Mouse (Mus musculus): ENCODE data around the gene Herc3. TPM values are rescaled to one million over a fixed set of nuclear protein-coding genes. Genes with fewer than 3 reads are reported as not detected.
A peak's percentile ranks its signal among the peaks of the same experiment; 100 is the strongest.
"Not testable (repeated sequence)": the region's sequence is repeated elsewhere in the genome, so short reads cannot be mapped to it uniquely, and the experiment has no call there.

Herc3 gene
- polyA plus RNA-seq (2015; fragmentation: Nextera tagmentation; extraction: Ambion mirVana), result 13.8 and 14.6 TPM in 2 replicates

- Histone ChIP-seq H3K9me3 (no peaks in the 10 kb centered on the region), H3K36me3 (no peaks in the 10 kb centered on the region)
- WGBS, result under 1% methylated on average over 74 of the region's 83 CpGs
These were observed at the start of gene Herc3 for GRCm38 (mm10) chr6:58831232-58832009. Herc3 (plus strand) TSS chr6:58831465.

DNA sequence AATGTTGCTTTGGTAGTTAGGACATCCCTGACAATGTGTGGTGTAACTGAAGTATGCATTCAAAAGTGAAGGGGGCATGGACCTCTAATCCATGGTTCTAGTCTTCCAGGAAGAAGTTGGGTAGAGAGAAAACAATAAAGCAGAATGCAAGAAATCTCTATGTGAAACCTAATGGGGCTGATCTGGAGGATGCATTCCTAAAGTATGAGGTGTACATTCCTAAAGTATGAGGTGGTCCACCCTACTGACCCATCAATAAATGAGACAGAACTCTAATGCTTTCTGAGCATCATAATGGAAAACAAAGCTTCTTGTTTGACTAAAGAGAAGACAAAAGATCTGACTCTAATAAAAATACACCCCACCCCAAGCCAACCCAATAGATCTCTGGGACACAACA lies 29.9 kb upstream of the Herc3 start:
- H3K4me3 ChIP-seq (replicated peaks), result no peak overlapping the region

More at GRCm38 (mm10) chr6:58831232-58832009, at the start of gene Herc3:
- 0 out of 2 replicates have a peak, but pooled peaks cover 3% of the 10 kb centered on the region for H3K4me1 ChIP-seq (replicated peaks)
- peak within 1 kb of the TSS; percentile 79 for H3K4me2 ChIP-seq (replicated peaks)
- H3K9ac ChIP-seq, result peak within 1 kb of the TSS; percentile 64
- peak within 1 kb of the TSS; percentile 79 for H3K4me3 ChIP-seq (replicated peaks)
- H3K27me3 ChIP-seq (replicated peaks), result no peaks in the 10 kb centered on the region
- peak; percentile 95 for ATAC-seq
- peak within 1 kb of the TSS; percentile 91 for H3K27ac ChIP-seq

GRCm38 (mm10) chr6:58814381-58814780 lies 16.9 kb upstream of the Herc3 start:
- no peak overlapping the region for H3K9ac ChIP-seq
- H3K27me3 ChIP-seq (replicated peaks), result no peaks in the 10 kb centered on the region
- H3K36me3 ChIP-seq, result no peaks in the 10 kb centered on the region
- no peak overlapping the region for H3K4me2 ChIP-seq (replicated peaks)
- no peaks in the 10 kb centered on the region for H3K4me1 ChIP-seq (replicated peaks)
- no peak for ATAC-seq
- H3K4me3 ChIP-seq (replicated peaks), result no peak overlapping the region
- H3K27ac ChIP-seq, result no peak overlapping the region
- no peaks in the 10 kb centered on the region for H3K9me3 ChIP-seq

More for the DNA sequence above, 29.9 kb upstream of the Herc3 start:
- ATAC-seq, result no peak
- Histone ChIP-seq H3K4me1 (replicated peaks) (no peaks in the 10 kb centered on the region), H3K4me2 (replicated peaks) (no peak overlapping the region), H3K36me3 (no peaks in the 10 kb centered on the region), H3K9me3 (no peaks in the 10 kb centered on the region), H3K27me3 (replicated peaks) (no peaks in the 10 kb centered on the region), H3K27ac (no peak overlapping the region), H3K9ac (no peak overlapping the region)

GRCm38 (mm10) chr6:58817037-58817436 lies 14.2 kb upstream of the Herc3 start:
- H3K9ac ChIP-seq; H3K36me3 ChIP-seq; H3K9me3 ChIP-seq; ATAC-seq; H3K4me1 ChIP-seq (replicated peaks); H3K27ac ChIP-seq; H3K4me2 ChIP-seq (replicated peaks); H3K27me3 ChIP-seq (replicated peaks); H3K4me3 ChIP-seq (replicated peaks): not testable (repeated sequence)
- WGBS, result 92% methylated on average over 5 of the region's 11 CpGs

- no peak overlapping the region for H3K27ac ChIP-seq
- no peak overlapping the region for H3K9ac ChIP-seq
- 0 out of 2 replicates have a peak, but pooled peaks have one; percentile 59 for ATAC-seq
- no peak overlapping the region for H3K4me2 ChIP-seq (replicated peaks)
- no peak overlapping the region for H3K4me3 ChIP-seq (replicated peaks)
- 69% methylated on average over 2 of the region's 2 CpGs for WGBS
- no peaks in the 10 kb centered on the region for H3K36me3 ChIP-seq
- no peaks in the 10 kb centered on the region for H3K9me3 ChIP-seq
- H3K27me3 ChIP-seq (replicated peaks), result no peaks in the 10 kb centered on the region
- no peaks in the 10 kb centered on the region for H3K4me1 ChIP-seq (replicated peaks)
These were observed 5.6 kb upstream of the Herc3 start for GRCm38 (mm10) chr6:58825619-58826018.

DNA sequence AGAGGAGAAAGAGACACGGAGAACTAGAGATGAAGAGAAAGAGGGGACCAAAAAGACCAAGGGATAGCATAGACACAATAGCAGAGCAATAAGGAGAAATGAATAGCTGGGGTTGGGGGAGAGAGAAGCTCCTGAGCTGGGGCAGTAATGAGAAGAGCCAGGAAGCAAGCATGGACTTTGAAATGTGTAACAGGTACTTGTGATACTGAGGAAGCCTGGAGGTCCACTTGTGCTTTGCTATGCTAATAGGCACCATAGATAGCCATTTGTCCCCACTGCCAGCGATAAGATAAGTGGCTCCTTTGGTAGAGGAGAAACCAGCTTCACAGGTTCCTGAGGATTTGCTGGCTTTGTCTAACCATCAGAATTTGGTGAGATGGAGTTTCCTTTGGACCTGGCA lies 5.2 kb upstream of the Herc3 start:
- no peak overlapping the region for H3K27ac ChIP-seq
- H3K4me3 ChIP-seq (replicated peaks), result no peak overlapping the region
- no peaks in the 10 kb centered on the region for H3K27me3 ChIP-seq (replicated peaks)
- H3K36me3 ChIP-seq, result no peaks in the 10 kb centered on the region
- 0 out of 2 replicates have a peak, but pooled peaks cover 3% of the 10 kb centered on the region for H3K4me1 ChIP-seq (replicated peaks)
- WGBS, result 74% methylated on average over 2 of the region's 2 CpGs
- H3K4me2 ChIP-seq (replicated peaks), result no peak overlapping the region
- ATAC-seq, result peak; percentile 74
- no peaks in the 10 kb centered on the region for H3K9me3 ChIP-seq
- no peak overlapping the region for H3K9ac ChIP-seq

DNA sequence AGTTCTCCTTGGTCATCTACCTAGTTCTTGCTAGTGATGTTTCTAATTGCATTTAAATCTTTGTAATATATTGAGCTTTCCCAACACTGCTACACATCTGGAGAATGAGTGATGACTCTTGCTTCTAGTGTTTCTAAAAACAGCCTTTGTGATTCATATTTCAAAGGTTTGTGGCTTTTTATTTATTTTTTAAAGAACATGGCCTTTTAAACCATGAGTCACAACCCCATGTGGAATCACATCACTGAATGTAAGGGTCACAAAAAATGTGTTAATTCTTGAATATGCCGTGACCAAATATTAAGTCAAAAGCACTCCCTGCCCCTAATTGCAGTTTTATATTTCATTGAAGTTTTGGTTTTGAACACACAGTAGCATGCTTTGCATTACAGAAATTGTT lies 2.7 kb upstream of the Herc3 start:
- WGBS, result 94% methylated on average over 1 of the region's 1 CpGs
- no peaks in the 10 kb centered on the region for H3K36me3 ChIP-seq
- no peaks in the 10 kb centered on the region for H3K9me3 ChIP-seq
- H3K9ac ChIP-seq, result no peak overlapping the region
- ATAC-seq, result no peak
- no peak overlapping the region for H3K27ac ChIP-seq
- H3K27me3 ChIP-seq (replicated peaks), result no peaks in the 10 kb centered on the region
- no peak overlapping the region for H3K4me2 ChIP-seq (replicated peaks)
- no peak overlapping the region for H3K4me3 ChIP-seq (replicated peaks)
- H3K4me1 ChIP-seq (replicated peaks), result 0 out of 2 replicates have a peak, but pooled peaks cover 3% of the 10 kb centered on the region

GRCm38 (mm10) chr6:58830840-58831231 lies 429 bp upstream of the Herc3 start:
- H3K27ac ChIP-seq, result 0 out of 2 replicates have a peak overlapping the region, but pooled peaks have one; percentile 91
- H3K9me3 ChIP-seq, result no peaks in the 10 kb centered on the region
- H3K27me3 ChIP-seq (replicated peaks), result no peaks in the 10 kb centered on the region
- H3K9ac ChIP-seq, result no peak overlapping the region
- no peak; the same call in 1 of the 2 replicates for ATAC-seq
- no peaks in the 10 kb centered on the region for H3K36me3 ChIP-seq
- peak overlapping the region; percentile 79 for H3K4me2 ChIP-seq (replicated peaks)
- H3K4me1 ChIP-seq (replicated peaks), result 0 out of 2 replicates have a peak, but pooled peaks cover 3% of the 10 kb centered on the region
- WGBS, result 11% methylated on average over 7 of the region's 7 CpGs
- peak overlapping the region; percentile 79 for H3K4me3 ChIP-seq (replicated peaks)

- H3K27ac ChIP-seq, result no peak overlapping the region
- peak overlapping the region; percentile 79 for H3K4me2 ChIP-seq (replicated peaks)
- WGBS, result 36% methylated on average over 7 of the region's 7 CpGs
- H3K27me3 ChIP-seq (replicated peaks), result no peaks in the 10 kb centered on the region
- ATAC-seq, result no peak
- no peaks in the 10 kb centered on the region for H3K36me3 ChIP-seq
- H3K9ac ChIP-seq, result no peak overlapping the region
- H3K4me3 ChIP-seq (replicated peaks), result peak overlapping the region; percentile 79
- H3K9me3 ChIP-seq, result no peaks in the 10 kb centered on the region
- 0 out of 2 replicates have a peak, but pooled peaks cover 3% of the 10 kb centered on the region for H3K4me1 ChIP-seq (replicated peaks)
These were observed 1.3 kb downstream of the Herc3 start for GRCm38 (mm10) chr6:58832591-58833018.

- H3K4me1 ChIP-seq (replicated peaks), result 0 out of 2 replicates have a peak, but pooled peaks cover 3% of the 10 kb centered on the region
- no peak overlapping the region for H3K4me3 ChIP-seq (replicated peaks)
- ATAC-seq, result no peak
- H3K9me3 ChIP-seq, result no peaks in the 10 kb centered on the region
- no peaks in the 10 kb centered on the region for H3K36me3 ChIP-seq
- 89% methylated on average over 7 of the region's 7 CpGs for WGBS
- H3K27me3 ChIP-seq (replicated peaks), result no peaks in the 10 kb centered on the region
- H3K4me2 ChIP-seq (replicated peaks), result no peak overlapping the region
- no peak overlapping the region for H3K27ac ChIP-seq
- H3K9ac ChIP-seq, result no peak overlapping the region
These were observed 3.2 kb downstream of the Herc3 start for GRCm38 (mm10) chr6:58834470-58834869.

- no peak overlapping the region for H3K9ac ChIP-seq
- H3K27me3 ChIP-seq (replicated peaks), result no peaks in the 10 kb centered on the region
- 91% methylated on average over 1 of the region's 1 CpGs for WGBS
- no peak overlapping the region for H3K27ac ChIP-seq
- H3K4me2 ChIP-seq (replicated peaks), result no peak overlapping the region
- no peaks in the 10 kb centered on the region for H3K36me3 ChIP-seq
- no peak overlapping the region for H3K4me3 ChIP-seq (replicated peaks)
- H3K9me3 ChIP-seq, result no peaks in the 10 kb centered on the region
- no peak for ATAC-seq
- H3K4me1 ChIP-seq (replicated peaks), result 0 out of 2 replicates have a peak, but pooled peaks cover 3% of the 10 kb centered on the region
These were observed 4.3 kb downstream of the Herc3 start for GRCm38 (mm10) chr6:58835591-58835990.

GRCm38 (mm10) chr6:58836476-58836875 lies 5.2 kb downstream of the Herc3 start:
- no peaks in the 10 kb centered on the region for H3K27me3 ChIP-seq (replicated peaks)
- no peaks in the 10 kb centered on the region for H3K9me3 ChIP-seq
- H3K4me2 ChIP-seq (replicated peaks), result no peak overlapping the region
- no peak overlapping the region for H3K4me3 ChIP-seq (replicated peaks)
- WGBS, result 80% methylated on average over 2 of the region's 2 CpGs
- H3K36me3 ChIP-seq, result no peaks in the 10 kb centered on the region
- no peaks in the 10 kb centered on the region for H3K4me1 ChIP-seq (replicated peaks)
- ATAC-seq, result no peak
- H3K9ac ChIP-seq, result no peak overlapping the region
- no peak overlapping the region for H3K27ac ChIP-seq

GRCm38 (mm10) chr6:58837917-58838316 lies 6.7 kb downstream of the Herc3 start:
- no peak for ATAC-seq
- H3K9ac ChIP-seq, result no peak overlapping the region
- no peaks in the 10 kb centered on the region for H3K36me3 ChIP-seq
- H3K27ac ChIP-seq, result no peak overlapping the region
- H3K4me1 ChIP-seq (replicated peaks), result no peaks in the 10 kb centered on the region
- H3K9me3 ChIP-seq, result no peaks in the 10 kb centered on the region
- no peak overlapping the region for H3K4me3 ChIP-seq (replicated peaks)
- H3K27me3 ChIP-seq (replicated peaks), result no peaks in the 10 kb centered on the region
- 58% methylated on average over 1 of the region's 1 CpGs for WGBS
- H3K4me2 ChIP-seq (replicated peaks), result no peak overlapping the region
